Mouse (Mus musculus) fat pad, adult 2 months (tissue): ENCODE measurements around the gene Rftn2.

ENCODE experiments used
- DNase-seq: peaks from one replicate; pipeline ENCODE4 v3.0.0-alpha.2; 2011; ENCODE audit warnings: low read depth, low spot score; ENCODE audit errors: extremely low read depth

The Rftn2 gene

GRCm38 (mm10) chr1:55226011-55226857, at the start of gene Rftn2:
Gene Rftn2, minus strand, starts transcription at chr1:55226782.
- DNase-seq = no peak

GRCm38 (mm10) chr1:55265447-55265846, 38.9 kb upstream of the Rftn2 start:
- no peak for DNase-seq

DNA sequence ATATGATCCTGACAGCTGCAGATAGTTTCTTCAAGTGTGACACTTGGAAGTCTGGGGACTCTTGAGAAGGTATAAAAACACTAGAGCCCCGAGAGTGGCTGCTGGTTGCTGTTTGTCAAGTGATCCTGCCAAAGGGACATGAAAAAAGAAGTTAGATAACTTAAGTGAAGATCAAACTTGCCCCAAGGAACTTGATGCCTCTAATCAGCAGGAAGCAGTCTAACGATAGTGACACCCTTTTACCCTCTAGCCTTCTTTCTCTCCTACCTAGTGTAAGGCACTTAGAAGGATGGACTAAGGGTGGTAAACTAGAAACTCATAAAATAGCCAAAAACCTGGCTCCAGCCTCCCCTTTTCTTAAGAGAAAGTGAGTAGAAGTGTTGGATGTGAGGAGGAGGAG, 37.8 kb upstream of the Rftn2 start:
- no peak for DNase-seq

GRCm38 (mm10) chr1:55246374-55246773, 19.8 kb upstream of the Rftn2 start:
- DNase-seq = no peak

DNA sequence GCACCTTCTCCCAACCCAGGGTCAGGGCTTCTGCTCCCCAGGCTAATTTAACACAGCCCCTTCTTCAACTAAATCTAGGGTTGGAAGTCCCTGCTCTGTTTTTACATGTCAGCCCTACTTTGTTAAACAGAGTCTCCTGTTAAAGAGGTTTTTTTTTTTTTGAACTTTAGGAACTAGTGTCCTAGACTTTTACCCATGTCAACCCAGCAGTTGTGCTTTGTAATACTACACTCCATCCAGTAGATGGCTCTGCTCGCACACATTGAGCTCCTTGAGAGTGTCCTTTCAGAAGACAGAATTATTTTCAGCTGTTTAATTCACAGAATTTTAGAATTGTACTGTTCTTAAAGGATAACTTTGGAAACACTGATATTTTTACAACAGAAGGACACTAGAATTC, 12.7 kb upstream of the Rftn2 start:
- no peak for DNase-seq

GRCm38 (mm10) chr1:55238496-55238895, 11.9 kb upstream of the Rftn2 start:
- no peak for DNase-seq

DNA sequence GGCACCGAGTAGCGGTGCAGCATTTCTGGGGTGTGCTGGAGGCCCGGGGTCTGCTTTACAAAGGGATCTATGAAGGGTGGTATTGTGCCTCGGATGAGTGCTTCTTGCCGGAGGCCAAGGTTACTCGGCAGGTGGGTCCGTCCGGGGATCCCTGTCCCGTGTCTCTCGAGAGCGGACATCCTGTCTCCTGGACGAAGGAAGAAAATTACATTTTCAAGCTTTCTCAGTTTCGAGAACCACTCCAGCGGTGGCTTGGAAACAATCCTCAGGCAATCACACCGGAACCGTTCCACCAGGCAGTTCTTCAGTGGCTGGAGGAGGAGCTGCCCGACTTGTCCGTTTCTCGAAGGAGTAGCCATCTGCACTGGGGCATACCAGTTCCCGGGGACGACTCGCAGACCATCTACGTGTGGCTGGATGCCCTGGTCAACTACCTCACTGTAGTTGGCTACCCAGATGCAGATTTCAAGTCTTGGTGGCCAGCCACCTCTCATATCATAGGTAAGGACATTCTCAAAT, 11.1 kb upstream of the Rftn2 start:
- DNase-seq = no peak

GRCm38 (mm10) chr1:55236890-55237642, 10.5 kb upstream of the Rftn2 start, which contains the start of gene Mars2:
Gene Mars2, plus strand, starts transcription at chr1:55237177.
- peak; percentile 30 for DNase-seq

DNA sequence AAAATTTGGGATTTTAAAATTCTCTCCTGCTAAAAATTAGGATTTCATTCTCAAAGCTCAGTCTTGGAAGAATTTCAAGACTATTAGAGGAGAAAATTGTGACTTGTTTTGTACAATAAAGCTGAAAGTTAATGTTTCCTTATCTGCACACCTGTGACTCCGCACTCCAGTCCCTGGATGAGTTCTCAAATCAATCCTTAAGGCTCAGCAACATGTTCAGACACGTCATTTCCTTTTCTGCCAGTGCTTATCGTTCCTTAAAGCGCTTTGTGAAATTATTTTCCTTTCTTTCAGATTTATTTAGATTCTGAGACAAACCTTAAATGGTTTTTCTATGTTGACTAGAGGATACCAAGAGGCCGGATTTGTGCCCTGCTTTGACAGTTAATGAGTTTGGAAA, 9.9 kb upstream of the Rftn2 start:
- no peak for DNase-seq

- no peak for DNase-seq
Observed at GRCm38 (mm10) chr1:55234910-55235520, 8.4 kb upstream of the Rftn2 start.

GRCm38 (mm10) chr1:55228256-55228884, 1.8 kb upstream of the Rftn2 start:
- no peak for DNase-seq

DNA sequence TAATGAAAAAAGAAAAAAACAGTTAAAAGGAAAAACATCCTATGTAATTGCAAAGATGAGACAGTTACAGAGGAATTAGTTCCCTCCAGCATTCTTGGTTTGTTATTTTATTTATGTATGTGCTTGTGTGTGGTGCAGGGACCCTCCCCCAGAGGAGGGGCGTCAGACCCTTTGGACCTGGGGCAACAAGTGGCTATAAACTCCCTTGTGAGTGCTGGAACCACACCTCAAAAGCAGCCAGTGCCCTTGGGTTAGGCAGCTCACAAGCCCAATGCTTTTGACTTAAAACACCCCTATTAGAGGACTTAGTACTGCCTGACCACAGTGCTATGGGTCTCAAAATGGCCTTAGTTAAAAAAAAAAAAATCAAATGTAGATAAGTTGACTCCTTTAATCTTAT, 794 bp upstream of the Rftn2 start:
- no peak for DNase-seq

DNA sequence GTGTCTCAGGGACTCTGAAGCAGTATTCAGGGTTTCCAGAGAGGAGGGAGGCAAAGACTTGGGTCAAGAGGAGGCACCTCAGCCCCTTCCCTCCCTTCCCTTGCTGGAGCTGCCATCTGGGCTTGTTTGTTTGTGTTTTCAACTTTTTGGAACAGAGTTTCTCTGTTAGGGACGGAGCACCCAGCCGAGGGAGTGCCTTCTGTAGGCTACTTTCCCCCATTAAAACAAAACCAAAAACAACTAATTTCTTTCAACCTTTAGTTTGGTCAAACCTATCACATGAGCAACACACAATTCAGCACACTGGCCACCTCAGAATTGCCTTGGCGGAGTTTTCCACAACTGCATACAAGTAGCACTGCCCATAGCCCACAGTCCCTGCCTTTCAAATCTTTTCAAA, 1.2 kb downstream of the Rftn2 start:
- no peak for DNase-seq

- DNase-seq = no peak
Observed at GRCm38 (mm10) chr1:55224111-55224510, 2.5 kb downstream of the Rftn2 start.

- no peak for DNase-seq
Observed at GRCm38 (mm10) chr1:55223026-55223425, 3.6 kb downstream of the Rftn2 start.

- DNase-seq = no peak
Observed at GRCm38 (mm10) chr1:55221352-55221751, 5.2 kb downstream of the Rftn2 start.

DNA sequence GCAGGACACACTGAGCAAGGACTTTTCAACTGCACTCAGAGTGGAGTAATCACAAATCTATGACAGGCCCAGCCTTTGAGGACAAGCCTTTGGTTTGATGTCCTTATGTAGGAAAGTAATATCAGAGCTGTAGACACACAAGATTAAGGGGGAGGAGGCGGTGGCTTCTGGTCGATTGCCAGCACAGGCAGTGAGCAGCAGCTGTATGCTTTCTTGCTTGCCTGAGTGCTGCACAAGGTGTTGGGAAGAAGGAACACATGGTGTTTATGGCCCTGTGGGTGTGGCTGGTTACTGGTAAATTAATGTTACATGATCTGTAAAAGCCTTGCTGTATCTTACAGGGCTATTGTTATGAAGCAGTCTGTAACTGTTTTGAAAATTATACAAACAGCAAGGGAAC, 9.4 kb downstream of the Rftn2 start:
- DNase-seq = no peak

GRCm38 (mm10) chr1:55215185-55215813, 11.3 kb downstream of the Rftn2 start:
- DNase-seq = no peak

- DNase-seq = no peak
Observed at GRCm38 (mm10) chr1:55213936-55214335, 12.6 kb downstream of the Rftn2 start.

GRCm38 (mm10) chr1:55213475-55213874, 13.1 kb downstream of the Rftn2 start:
- DNase-seq = peak; percentile 67

GRCm38 (mm10) chr1:55212771-55213170, 13.8 kb downstream of the Rftn2 start:
- no peak for DNase-seq
